Mouse (Mus musculus) ES-Bruce4 (cell line): ENCODE data around the gene Aym1.

ENCODE experiments used
- CTCF ChIP-seq: IDR thresholded peaks from one replicate; pipeline ENCODE4 v1.8.1; 2011; ENCODE audit warnings: low read depth, low read length
- POLR2A ChIP-seq: IDR thresholded peaks from one replicate; pipeline ENCODE4 v1.8.1; 2011; ENCODE audit warnings: low read length; ENCODE audit not compliant: insufficient read depth

DNA sequence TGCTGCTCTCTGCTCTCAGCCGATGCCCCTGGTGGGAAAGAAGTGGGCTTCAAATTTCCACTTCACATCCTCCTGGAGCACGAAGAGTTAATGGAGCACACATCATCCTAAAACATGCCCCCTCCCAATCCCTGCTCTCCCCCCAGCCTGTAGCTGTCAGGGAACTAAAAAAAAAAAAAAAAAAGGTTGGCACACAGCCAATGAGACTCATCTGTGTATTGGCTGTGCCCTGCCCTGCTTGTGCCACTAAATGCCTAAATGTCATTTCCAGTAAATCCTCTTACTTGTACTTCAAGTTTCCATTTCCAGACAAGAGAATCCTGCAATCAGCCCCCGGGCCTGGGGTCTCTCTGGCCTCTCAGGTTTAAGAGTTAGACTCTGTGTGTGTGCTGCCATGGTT, 562 bp downstream of the Aym1 start:
- TF ChIP-seq CTCF (no peak), POLR2A (no peak)
